Mouse (Mus musculus) brain, embryonic 14.5 days (tissue): ENCODE data around the gene Gm20708.

ENCODE experiments used
- CTCF ChIP-seq: fragments of 200-500 bp; IDR thresholded peaks from 2 replicates; pipeline ENCODE4 v1.5.1; 2012; ENCODE audit warnings: inconsistent platforms, mild to moderate bottlenecking, moderate library complexity, borderline replicate concordance; ENCODE audit not compliant: insufficient read depth, insufficient read length; ENCODE audit errors: extremely low read depth
- POLR2A ChIP-seq: fragments of 200-500 bp; IDR thresholded peaks from 2 replicates; pipeline ENCODE4 v1.6.1; 2012; ENCODE audit warnings: mild to moderate bottlenecking, inconsistent platforms, borderline replicate concordance; ENCODE audit not compliant: poor library complexity, insufficient read depth, insufficient read length, severe bottlenecking; ENCODE audit errors: extremely low read depth

DNA sequence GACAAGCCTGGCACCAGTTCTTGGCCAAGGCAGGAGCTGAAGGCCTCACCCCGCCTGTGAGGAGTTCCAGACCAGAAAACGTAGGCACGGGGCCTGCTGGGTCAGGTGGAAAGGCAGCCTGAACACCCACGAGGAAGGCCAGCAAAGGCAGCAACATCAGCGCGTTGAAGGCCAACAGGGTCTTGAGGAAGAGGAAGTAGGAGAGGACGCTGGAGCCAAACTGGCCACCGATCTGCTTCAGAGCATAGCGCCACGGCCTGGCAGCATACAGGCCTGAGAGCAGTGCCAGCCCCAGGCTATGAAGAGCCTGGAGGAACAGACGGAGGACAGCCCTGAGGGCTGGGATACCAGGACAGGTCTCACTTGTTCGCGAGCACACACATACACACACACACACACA, 33.9 kb upstream of the Gm20708 start:
- no peak for TF ChIP-seq POLR2A
- TF ChIP-seq CTCF, result no peak
